Mouse (Mus musculus): ENCODE measurements around the gene Cox6a2. TPM values are rescaled to one million over a fixed set of nuclear protein-coding genes. Genes with fewer than 3 reads are reported as not detected.
A peak's percentile ranks its signal among the peaks of the same experiment; 100 is the strongest.

Gene Cox6a2
- total and polyA plus RNA-seq, 3 experiments = 0.70 to 4.1 (median 1.1) TPM

DNA sequence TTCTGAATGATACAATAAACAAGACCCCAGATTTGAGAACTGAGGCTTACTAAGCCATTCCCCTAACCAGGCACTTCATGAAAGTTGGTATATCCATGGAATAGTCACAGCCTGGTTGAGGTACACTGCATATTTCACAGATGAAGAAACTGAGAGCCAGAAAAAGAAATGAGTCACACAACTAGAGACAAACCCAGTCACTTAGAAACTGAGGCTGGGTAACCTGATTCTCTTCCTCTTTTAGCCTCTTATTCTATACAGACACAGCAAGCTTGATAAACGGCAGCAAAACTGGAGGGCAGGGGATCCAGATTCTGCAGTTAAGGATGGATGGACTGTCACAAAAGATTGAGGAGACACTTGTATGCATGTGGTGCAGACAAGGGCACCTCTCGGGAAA lies 28.6 kb upstream of the Cox6a2 start:
- Histone ChIP-seq H3K27ac (ENCODE audit: insufficient read depth, low read depth) (no peak overlapping the region), H3K27me3 (replicated peaks) (no peaks in the 10 kb centered on the region), H3K36me3 (replicated peaks in 1 of 2; ENCODE audit: control insufficient read depth in 1 of 2, insufficient read depth in 1 of 2, low read length in 1 of 2) (peaks cover 2 to 16% of the 10 kb centered on the region in 2 experiments), H3K9me3 (replicated peaks; ENCODE audit: low read length) (no peaks in the 10 kb centered on the region), H3K4me1 (ENCODE audit: control insufficient read depth in 1 of 2, insufficient read depth in 2 of 2) (peaks cover 19 to 37% of the 10 kb centered on the region in 2 experiments), H3K4me2 (ENCODE audit: insufficient read depth, low read depth, poor library complexity, severe bottlenecking) (peak overlapping the region; percentile 11; the same call in 1 of the 2 replicates), H3K9ac (ENCODE audit: insufficient read depth, low read depth) (no peak overlapping the region), H3K4me3 (replicated peaks in 1 of 3; ENCODE audit: low read depth in 2 of 3, low read length in 2 of 3, poor library complexity in 1 of 3) (no peak overlapping the region), H3K79me2 (replicated peaks; ENCODE audit: control insufficient read depth, extremely low read depth, insufficient read depth, poor library complexity, severe bottlenecking) (no peaks in the 10 kb centered on the region)
- in situ Hi-C loops (cut with MboI; ENCODE audit: low pct_ligation_motif_present, low pct_unique_long_range_greater_than_20kb, low sequenced_read_pairs) = no loop called here
- TF ChIP-seq USF2 (conservative IDR thresholded peaks at IDR 0.05; ENCODE audit: low read depth, low read length) (no peak), EP300 (IDR thresholded peaks at IDR 0.05; ENCODE audit: low read length) (peak; percentile 93), JUN (IDR thresholded peaks at IDR 0.05; ENCODE audit: insufficient read depth, low read depth, low read length) (peak; percentile 88), MEF2A (IDR thresholded peaks at IDR 0.05; ENCODE audit: borderline replicate concordance, low read depth, low read length) (peak; percentile 96), MAZ (IDR thresholded peaks at IDR 0.05; ENCODE audit: low read depth, low read length) (no peak), IRF4 (IDR thresholded peaks at IDR 0.05; ENCODE audit: low read depth, low read length) (peak; percentile 86), ZNF384 (IDR thresholded peaks at IDR 0.05; ENCODE audit: low read depth, low read length) (no peak), MXI1 (IDR thresholded peaks at IDR 0.05; ENCODE audit: low read depth, low read length) (no peak), ETS1 (conservative IDR thresholded peaks at IDR 0.05; ENCODE audit: low read depth, low read length) (no peak; the same call in 1 of the 2 replicates), UBTF (IDR thresholded peaks at IDR 0.05; ENCODE audit: low read depth, low read length) (no peak), JUND (conservative IDR thresholded peaks at IDR 0.05; ENCODE audit: low read depth, low read length) (peak; percentile 87), RCOR1 (conservative IDR thresholded peaks at IDR 0.05; ENCODE audit: low read depth, low read length) (no peak)
- peak; percentile 67 for DNase-seq (ENCODE audit: extremely low read depth)
- dilution Hi-C loops (cut with MboI; ENCODE audit: extremely low pct_ligation_motif_present, extremely low pct_unique_long_range_greater_than_20kb, low sequenced_read_pairs) = no loop called here

DNA sequence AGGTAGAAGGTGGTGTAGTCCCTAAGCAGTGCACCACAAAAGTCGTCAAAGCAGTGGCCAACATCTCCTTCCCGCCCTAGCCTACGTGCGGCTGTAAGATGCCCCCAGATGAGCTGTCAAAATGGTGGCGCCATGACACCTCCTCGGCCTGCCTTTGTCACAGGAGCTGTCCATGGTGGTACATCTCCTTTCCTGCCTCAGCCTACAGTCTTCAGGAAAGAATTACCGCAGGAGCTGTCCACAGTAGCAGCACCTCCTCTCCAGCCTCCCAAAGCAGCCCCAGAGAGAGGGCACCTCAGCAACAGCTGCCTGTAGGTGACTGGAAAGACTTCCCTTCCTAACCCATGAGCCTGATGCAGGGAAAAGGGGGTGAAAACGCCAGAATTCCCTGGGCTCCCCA lies 25.6 kb upstream of the Cox6a2 start:
- H3K36me3 ChIP-seq (replicated peaks in 1 of 2; ENCODE audit: control insufficient read depth in 1 of 2, insufficient read depth in 1 of 2, low read length in 1 of 2) = peaks cover 0 to 12% of the 10 kb centered on the region in 2 experiments
- no peak overlapping the region for H3K9ac ChIP-seq (ENCODE audit: insufficient read depth, low read depth)
- in situ Hi-C loops (cut with MboI; ENCODE audit: low pct_ligation_motif_present, low pct_unique_long_range_greater_than_20kb, low sequenced_read_pairs) (no loop called here), dilution Hi-C loops (cut with MboI; ENCODE audit: extremely low pct_ligation_motif_present, extremely low pct_unique_long_range_greater_than_20kb, low sequenced_read_pairs) (no loop called here)
- peaks cover 16 to 28% of the 10 kb centered on the region in 2 experiments for H3K4me1 ChIP-seq (ENCODE audit: control insufficient read depth in 1 of 2, insufficient read depth in 2 of 2)
- peak; percentile 27 for DNase-seq (ENCODE audit: extremely low read depth)
- no peaks in the 10 kb centered on the region for H3K79me2 ChIP-seq (replicated peaks; ENCODE audit: control insufficient read depth, extremely low read depth, insufficient read depth, poor library complexity, severe bottlenecking)
- peaks cover 2% of the 10 kb centered on the region for H3K27me3 ChIP-seq (replicated peaks)
- TF ChIP-seq HCFC1 (IDR thresholded peaks at IDR 0.05; ENCODE audit: low read depth, low read length) (no peak), MXI1 (IDR thresholded peaks at IDR 0.05; ENCODE audit: low read depth, low read length) (peak; percentile 48; the same call in 1 of the 2 replicates), JUND (conservative IDR thresholded peaks at IDR 0.05; ENCODE audit: low read depth, low read length) (no peak), ZC3H11A (IDR thresholded peaks at IDR 0.05; ENCODE audit: low read depth, low read length) (no peak), SIN3A (IDR thresholded peaks at IDR 0.05; ENCODE audit: low read length) (peak; percentile 89), NRF1 (IDR thresholded peaks at IDR 0.05; ENCODE audit: low read depth, low read length) (no peak)
- peaks cover under 1% of the 10 kb centered on the region for H3K9me3 ChIP-seq (replicated peaks; ENCODE audit: low read length)
- no peak overlapping the region for H3K4me2 ChIP-seq (ENCODE audit: insufficient read depth, low read depth, poor library complexity, severe bottlenecking)
- no peak overlapping the region for H3K27ac ChIP-seq (ENCODE audit: insufficient read depth, low read depth)
- H3K4me3 ChIP-seq (replicated peaks in 1 of 3; ENCODE audit: low read depth in 2 of 3, low read length in 2 of 3, poor library complexity in 1 of 3) = no peak overlapping the region

Measured in CH12.LX (cell line).